Mouse (Mus musculus): ENCODE data around the gene Sim2. TPM values are rescaled to one million over a fixed set of nuclear protein-coding genes. Genes with fewer than 3 reads are reported as not detected.

Gene Sim2
- polyA plus RNA-seq, 1 experiment from 2014 or later = 0.04 TPM

DNA sequence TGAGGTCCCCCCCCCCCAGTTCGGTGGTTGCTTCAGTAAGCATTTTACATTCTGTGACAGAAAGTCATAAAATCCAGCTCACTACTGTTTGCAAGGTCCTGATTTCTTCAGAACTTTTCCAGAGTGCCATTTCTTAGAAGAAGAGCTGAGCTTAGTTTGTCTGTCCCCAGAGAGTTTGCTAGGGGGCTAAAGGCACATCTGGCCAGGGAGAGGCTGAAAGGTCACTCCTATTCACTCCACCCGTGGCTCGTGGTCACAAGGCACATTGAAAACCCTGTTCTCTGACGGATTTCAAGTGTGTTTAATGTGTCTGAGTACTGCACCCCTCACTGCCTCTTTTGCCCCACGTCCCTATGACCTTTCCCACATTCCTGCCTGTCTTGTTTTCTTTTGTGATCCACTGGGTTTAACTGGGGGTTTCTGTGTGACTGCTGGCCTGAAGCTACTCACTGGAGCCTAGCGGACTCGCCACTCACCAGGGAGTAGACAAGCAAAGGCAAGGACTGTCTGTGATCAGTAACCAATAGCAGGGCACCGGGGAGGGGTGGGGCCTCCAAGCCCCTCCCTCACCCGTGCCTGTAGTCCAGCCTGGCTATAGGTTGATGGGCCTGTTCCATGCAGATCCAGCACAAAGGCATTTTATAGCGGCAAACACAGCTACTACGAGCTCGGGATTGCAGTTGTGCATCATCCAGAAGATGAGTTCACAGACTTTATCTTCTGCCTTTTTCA, 13.2 kb downstream of the Sim2 start:
- no peaks in the 10 kb centered on the region for H3K36me3 ChIP-seq (ENCODE audit: insufficient read depth)
- H3K27me3 ChIP-seq (ENCODE audit: insufficient read depth, low read length) = peaks cover 55% of the 10 kb centered on the region
- H3K27ac ChIP-seq (ENCODE audit: low read depth) = no peak overlapping the region
- no peak overlapping the region for H3K4me2 ChIP-seq
- no peak for TF ChIP-seq CTCF (IDR thresholded peaks at IDR 0.05; ENCODE audit: low read depth)
- ATAC-seq (ENCODE audit: insufficient read depth) = peak; percentile 69; the same call in 1 of the 2 replicates
- no peak overlapping the region for H3K4me3 ChIP-seq (ENCODE audit: low read depth, low read length)
- H3K4me1 ChIP-seq (ENCODE audit: insufficient read depth) = no peaks in the 10 kb centered on the region
- WGBS = 14% methylated on average over 12 of the region's 12 CpGs
- no peak overlapping the region for H3K9ac ChIP-seq
- H3K9me3 ChIP-seq (ENCODE audit: low read depth, low read length) = no peaks in the 10 kb centered on the region
- DNase-seq = no peak

DNA sequence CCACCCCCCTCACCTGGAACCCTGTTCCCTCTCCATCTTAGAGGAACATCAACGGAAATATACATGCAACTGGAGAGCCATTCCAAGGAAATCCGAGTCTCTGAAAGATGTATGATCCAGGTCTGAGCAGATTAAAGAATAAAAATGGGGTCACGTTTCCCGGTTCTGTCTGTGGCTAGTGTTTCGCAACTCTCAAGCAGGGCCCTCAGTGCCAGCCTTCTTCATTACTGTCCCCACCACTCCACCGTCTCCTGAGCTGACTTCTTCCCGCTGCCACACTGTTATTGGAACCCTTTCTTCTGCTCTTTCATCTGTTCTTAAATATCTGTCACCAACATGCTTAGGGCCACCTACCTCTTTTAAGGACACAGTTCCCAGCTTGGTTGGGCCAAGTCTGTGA, 28.4 kb downstream of the Sim2 start:
- Histone ChIP-seq H3K9ac (no peak overlapping the region), H3K4me1 (ENCODE audit: insufficient read depth) (no peaks in the 10 kb centered on the region), H3K4me3 (ENCODE audit: low read depth, low read length) (no peak overlapping the region), H3K27ac (ENCODE audit: low read depth) (no peak overlapping the region), H3K27me3 (ENCODE audit: insufficient read depth, low read length) (0 out of 2 replicates have a peak, but pooled peaks cover 4% of the 10 kb centered on the region), H3K36me3 (ENCODE audit: insufficient read depth) (no peaks in the 10 kb centered on the region), H3K4me2 (no peak overlapping the region), H3K9me3 (ENCODE audit: low read depth, low read length) (no peaks in the 10 kb centered on the region)
- 59% methylated on average over 7 of the region's 7 CpGs for WGBS
- no peak for TF ChIP-seq CTCF (IDR thresholded peaks at IDR 0.05; ENCODE audit: low read depth)
- no peak for ATAC-seq (ENCODE audit: insufficient read depth)
- DNase-seq = no peak

DNA sequence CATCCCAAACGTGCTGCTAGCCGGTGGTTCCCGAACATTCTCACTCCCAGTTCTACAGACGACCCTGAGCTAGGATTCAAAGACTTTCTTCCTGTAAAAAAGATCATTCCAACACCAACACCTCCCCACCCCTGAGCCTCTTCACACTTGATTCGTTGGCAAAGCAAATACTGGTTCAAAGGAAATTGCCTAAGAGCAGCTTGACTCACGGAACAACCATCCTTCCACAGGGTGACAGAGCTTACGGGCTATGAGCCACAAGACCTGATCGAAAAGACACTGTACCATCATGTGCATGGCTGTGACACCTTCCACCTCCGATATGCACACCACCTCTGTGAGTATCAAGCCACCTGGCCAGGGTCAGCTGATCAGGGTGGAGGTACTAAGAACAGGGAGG, 30.0 kb downstream of the Sim2 start:
- Histone ChIP-seq H3K36me3 (ENCODE audit: insufficient read depth) (no peaks in the 10 kb centered on the region), H3K4me3 (ENCODE audit: low read depth, low read length) (no peak overlapping the region), H3K27ac (ENCODE audit: low read depth) (no peak overlapping the region), H3K4me1 (ENCODE audit: insufficient read depth) (no peaks in the 10 kb centered on the region), H3K4me2 (no peak overlapping the region), H3K27me3 (ENCODE audit: insufficient read depth, low read length) (0 out of 2 replicates have a peak, but pooled peaks cover 4% of the 10 kb centered on the region), H3K9ac (no peak overlapping the region), H3K9me3 (ENCODE audit: low read depth, low read length) (no peaks in the 10 kb centered on the region)
- ATAC-seq (ENCODE audit: insufficient read depth) (no peak), DNase-seq (no peak)
- 56% methylated on average over 9 of the region's 9 CpGs for WGBS
- no peak for TF ChIP-seq CTCF (IDR thresholded peaks at IDR 0.05; ENCODE audit: low read depth)

DNA sequence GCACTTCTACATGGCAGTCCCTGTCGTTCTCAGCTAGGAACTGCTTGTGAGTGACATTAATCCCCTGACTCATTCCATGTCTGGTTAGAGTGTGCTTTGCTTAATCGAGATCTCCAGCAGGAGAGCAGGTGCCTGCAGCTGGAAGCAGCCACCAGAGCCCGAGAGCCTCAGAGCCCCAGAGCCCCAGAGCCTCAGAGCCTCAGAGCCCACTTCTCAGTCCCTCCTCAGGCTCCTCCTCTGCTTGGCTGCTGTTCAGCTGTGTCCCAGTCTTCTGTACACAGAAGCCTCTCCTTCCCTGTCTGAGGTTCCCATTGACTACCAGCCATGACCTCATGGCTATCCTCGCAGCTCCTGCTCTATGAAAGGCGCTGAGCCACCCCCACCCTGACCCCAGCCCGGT, 32.6 kb downstream of the Sim2 start:
- DNase-seq (peak; percentile 49), ATAC-seq (ENCODE audit: insufficient read depth) (peak; percentile 73)
- Histone ChIP-seq H3K9me3 (ENCODE audit: low read depth, low read length) (no peaks in the 10 kb centered on the region), H3K4me1 (ENCODE audit: insufficient read depth) (no peaks in the 10 kb centered on the region), H3K27me3 (ENCODE audit: insufficient read depth, low read length) (peaks cover 4% of the 10 kb centered on the region; the same call in 1 of the 2 replicates), H3K36me3 (ENCODE audit: insufficient read depth) (no peaks in the 10 kb centered on the region), H3K4me3 (ENCODE audit: low read depth, low read length) (no peak overlapping the region), H3K27ac (ENCODE audit: low read depth) (no peak overlapping the region), H3K9ac (no peak overlapping the region), H3K4me2 (no peak overlapping the region)
- WGBS = 40% methylated on average over 6 of the region's 6 CpGs
- no peak for TF ChIP-seq CTCF (IDR thresholded peaks at IDR 0.05; ENCODE audit: low read depth)

DNA sequence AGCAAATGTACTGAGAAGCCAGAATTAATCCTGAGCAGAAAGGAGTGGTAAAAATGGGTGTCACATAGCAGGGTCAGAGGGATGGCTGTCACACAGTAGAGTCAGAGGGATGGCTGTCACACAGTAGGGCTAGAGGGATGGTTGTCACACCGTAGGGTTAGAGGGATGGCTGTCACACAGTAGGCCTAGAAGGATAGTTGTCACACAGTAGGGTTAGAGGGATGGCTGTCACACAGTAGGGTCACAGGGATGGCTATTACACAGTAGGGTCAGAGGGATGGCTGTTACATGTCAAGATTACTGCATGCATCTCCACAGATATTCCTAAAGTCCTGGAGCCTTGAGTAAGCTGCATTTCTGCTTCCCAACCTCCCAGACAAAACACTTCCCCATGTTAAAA, 33.7 kb downstream of the Sim2 start:
- H3K27me3 ChIP-seq (ENCODE audit: insufficient read depth, low read length) = peaks cover 6% of the 10 kb centered on the region

DNA sequence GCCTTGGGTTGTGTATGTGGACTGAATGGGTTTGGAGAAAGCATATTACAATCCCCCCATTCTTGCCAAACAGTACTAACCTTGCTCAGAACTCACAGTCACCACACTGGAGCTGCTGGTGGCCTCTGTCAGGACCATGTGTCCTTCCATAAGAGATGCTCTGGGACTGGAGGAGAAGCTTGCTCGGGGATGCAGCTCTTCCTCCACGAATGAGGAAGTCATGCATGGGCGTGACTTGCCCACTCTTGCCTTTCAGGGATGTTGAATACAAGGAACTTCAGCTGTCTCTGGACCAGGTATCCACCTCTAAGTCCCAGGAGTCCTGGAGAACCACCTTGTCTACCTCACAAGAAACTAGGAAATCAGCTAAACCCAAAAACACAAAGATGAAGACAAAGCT, 37.6 kb downstream of the Sim2 start:
- no peaks in the 10 kb centered on the region for H3K36me3 ChIP-seq (ENCODE audit: insufficient read depth)
- no peaks in the 10 kb centered on the region for H3K9me3 ChIP-seq (ENCODE audit: low read depth, low read length)
- no peak overlapping the region for H3K4me3 ChIP-seq (ENCODE audit: low read depth, low read length)
- peaks cover 38% of the 10 kb centered on the region for H3K27me3 ChIP-seq (ENCODE audit: insufficient read depth, low read length)
- H3K4me1 ChIP-seq (ENCODE audit: insufficient read depth) = peaks cover 6% of the 10 kb centered on the region; the same call in 1 of the 2 replicates
- WGBS = 85% methylated on average over 3 of the region's 3 CpGs
- H3K27ac ChIP-seq (ENCODE audit: low read depth) = no peak overlapping the region
- no peak overlapping the region for H3K9ac ChIP-seq
- ATAC-seq (ENCODE audit: insufficient read depth) = no peak
- TF ChIP-seq CTCF (IDR thresholded peaks at IDR 0.05; ENCODE audit: low read depth) = no peak
- no peak for DNase-seq
- H3K4me2 ChIP-seq = no peak overlapping the region

More for the DNA sequence above, 33.7 kb downstream of the Sim2 start:
- H3K9me3 ChIP-seq (ENCODE audit: low read depth, low read length) = no peaks in the 10 kb centered on the region
- H3K4me3 ChIP-seq (ENCODE audit: low read depth, low read length) = no peak overlapping the region
- no peak overlapping the region for H3K27ac ChIP-seq (ENCODE audit: low read depth)
- no peak for ATAC-seq (ENCODE audit: insufficient read depth)
- H3K4me1 ChIP-seq (ENCODE audit: insufficient read depth) = no peaks in the 10 kb centered on the region
- no peak overlapping the region for H3K9ac ChIP-seq
- DNase-seq = no peak
- no peak overlapping the region for H3K4me2 ChIP-seq
- no peaks in the 10 kb centered on the region for H3K36me3 ChIP-seq (ENCODE audit: insufficient read depth)
- WGBS = 93% methylated on average over 1 of the region's 1 CpGs
- TF ChIP-seq CTCF (IDR thresholded peaks at IDR 0.05; ENCODE audit: low read depth) = no peak

DNA sequence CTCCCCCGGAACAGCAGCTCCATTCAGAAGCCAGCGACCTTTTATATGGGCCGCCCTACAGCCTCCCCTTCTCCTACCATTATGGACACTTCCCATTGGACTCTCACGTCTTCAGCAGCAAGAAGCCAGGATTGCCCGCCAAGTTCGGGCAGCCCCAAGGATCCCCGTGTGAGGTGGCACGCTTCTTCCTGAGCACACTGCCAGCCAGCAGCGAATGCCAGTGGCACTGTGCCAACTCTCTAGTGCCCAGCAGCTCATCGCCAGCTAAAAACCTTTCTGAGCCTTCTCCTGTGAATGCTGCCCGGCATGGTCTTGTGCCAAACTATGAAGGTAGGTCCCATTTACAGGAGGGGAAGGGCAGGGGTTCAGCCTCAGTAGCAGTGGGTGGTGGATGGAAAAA, 38.5 kb downstream of the Sim2 start:
- no peak for TF ChIP-seq CTCF (IDR thresholded peaks at IDR 0.05; ENCODE audit: low read depth)
- Histone ChIP-seq H3K27me3 (ENCODE audit: insufficient read depth, low read length) (peaks cover 38% of the 10 kb centered on the region), H3K4me1 (ENCODE audit: insufficient read depth) (peaks cover 6% of the 10 kb centered on the region; the same call in 1 of the 2 replicates), H3K9me3 (ENCODE audit: low read depth, low read length) (no peaks in the 10 kb centered on the region), H3K27ac (ENCODE audit: low read depth) (no peak overlapping the region), H3K4me2 (no peak overlapping the region), H3K36me3 (ENCODE audit: insufficient read depth) (no peaks in the 10 kb centered on the region), H3K9ac (no peak overlapping the region), H3K4me3 (ENCODE audit: low read depth, low read length) (no peak overlapping the region)
- no peak for ATAC-seq (ENCODE audit: insufficient read depth)
- DNase-seq = peak; percentile 30
- WGBS = 73% methylated on average over 11 of the region's 11 CpGs
